Mouse (Mus musculus) liver, postnatal 0 days (tissue): ENCODE measurements at regions not wholly inside any gene's neighbourhood (a gene's known extent, or its start where the extent isn't known, plus 50 kb on each side); places are given as distances from the start of the nearest gene placed in this dataset.

Source experiments
- CTCF ChIP-seq: sonication (generic); IDR thresholded peaks from 2 replicates; pipeline ENCODE4 v1.5.1; 2016; ENCODE audit warnings: antibody characterized with exemption, low read depth
- EP300 ChIP-seq: IDR thresholded peaks from 2 replicates; pipeline ENCODE4 v1.6.1; 2016; ENCODE audit warnings: antibody characterized with exemption, low read depth, mild to moderate bottlenecking

GRCm38 (mm10) chr3:115819401-115820138 lies 68.1 kb upstream of the Dph5 start:
- TF ChIP-seq CTCF (no peak), EP300 (peak; percentile 30; the same call in 1 of the 2 replicates)
